9 mouse cellular contexts compared by ENCODE assay signal in the genomic region with DNA sequence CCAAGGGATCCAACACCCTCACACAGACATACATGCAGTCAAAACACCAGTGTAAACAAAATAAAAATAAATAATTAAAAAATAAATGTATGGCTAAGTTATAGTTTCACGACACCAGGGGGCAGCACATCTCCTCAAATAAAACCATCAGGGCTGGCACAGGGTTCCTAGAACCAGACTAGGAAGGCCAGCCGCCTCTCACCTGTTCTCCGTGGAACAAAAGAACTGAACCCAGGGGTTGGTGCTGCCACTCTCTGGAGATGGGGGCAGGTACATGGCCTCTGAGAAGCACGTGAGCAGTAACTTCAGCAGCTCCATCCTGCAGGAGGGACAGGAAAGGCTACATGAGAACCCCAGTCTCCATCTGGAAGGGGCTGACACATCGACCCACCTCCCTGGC. TPM values are rescaled to one million over a fixed set of nuclear protein-coding genes. Genes with fewer than 3 reads are reported as not detected.
DNase-seq lines count a peak whose midpoint lies in the region; ATAC-seq lines count a peak whose summit lies in the region.
"Had no signal": no experiment of that assay in that cellular context is flagged by ENCODE, and none has a peak within 500 bp of the region (broad histone marks: within the 10 kb centered on the region; RNA-seq: fewer than 3 reads in every experiment).

No protein-coding gene starts in this region.

- no peaks in the 10 kb centered on the region for H3K36me3 ChIP-seq in kidney, embryonic 14.5 days (ENCODE audit: control insufficient read depth, insufficient read depth, low read length)
- no peaks in the 10 kb centered on the region for H3K36me3 ChIP-seq in lung, embryonic 15.5 days
- H3K36me3 ChIP-seq: embryonic facial prominence, embryonic 12.5 days had no signal

- no peak overlapping the region for H3K4me2 ChIP-seq in kidney, embryonic 14.5 days (replicated peaks; ENCODE audit: low read depth, low read length)
- H3K4me2 ChIP-seq in lung, embryonic 15.5 days, result peak overlapping the region; percentile 9; the same call in 1 of the 2 replicates
- H3K4me2 ChIP-seq: embryonic facial prominence, embryonic 12.5 days had no signal

- no peaks in the 10 kb centered on the region for H3K9me3 ChIP-seq in kidney, embryonic 14.5 days (ENCODE audit: control insufficient read depth, low read length)
- H3K9me3 ChIP-seq in lung, embryonic 15.5 days, result no peaks in the 10 kb centered on the region
- H3K9me3 ChIP-seq: embryonic facial prominence, embryonic 12.5 days had no signal

- DNase-seq in A20 (ENCODE audit: low read depth, low spot score) (peak; percentile 72), R1 (ENCODE audit: low read depth, low spot score) (peak; percentile 67)
- peak; percentile 35 for DNase-seq in gastrocnemius, postnatal 25 days
- peak; percentile 59 for DNase-seq in retina, adult 2 months (ENCODE audit: low read depth, low spot score)
- DNase-seq in thymus, postnatal 4 days, result peak; percentile 88

- H3K4me1 ChIP-seq in kidney, embryonic 14.5 days (ENCODE audit: control insufficient read depth, insufficient read depth, low read length), result peaks cover 3% of the 10 kb centered on the region; the same call in 1 of the 2 replicates
- peaks cover 13% of the 10 kb centered on the region for H3K4me1 ChIP-seq in lung, embryonic 15.5 days

- 12% methylated on average over 5 of the region's 5 CpGs for WGBS in kidney, embryonic 14.5 days
- 21% methylated on average over 5 of the region's 5 CpGs for WGBS in lung, embryonic 15.5 days

- H3K27me3 ChIP-seq in kidney, embryonic 14.5 days (ENCODE audit: control insufficient read depth, insufficient read depth, low read length), result peaks cover 4% of the 10 kb centered on the region; the same call in 1 of the 2 replicates
- H3K27me3 ChIP-seq in lung, embryonic 15.5 days, result peaks cover 25% of the 10 kb centered on the region; the same call in 1 of the 2 replicates

- H3K9ac ChIP-seq in kidney, embryonic 14.5 days (ENCODE audit: low read depth, low read length), result no peak overlapping the region
- H3K9ac ChIP-seq in lung, embryonic 15.5 days, result 0 out of 2 replicates have a peak overlapping the region, but pooled peaks have one; percentile 5
- H3K9ac ChIP-seq: embryonic facial prominence, embryonic 12.5 days had no signal

- H3K27ac ChIP-seq in kidney, embryonic 14.5 days (ENCODE audit: low read depth, low read length), result no peak overlapping the region
- H3K27ac ChIP-seq in lung, embryonic 15.5 days, result no peak overlapping the region; the same call in 1 of the 2 replicates
- H3K27ac ChIP-seq: embryonic facial prominence, embryonic 12.5 days had no signal

- ATAC-seq in common myeloid progenitor, adult 5-6 weeks (replicated peaks; ENCODE audit: low read depth, poor library complexity, severe bottlenecking), result peak; percentile 49; the same call in 1 of the 2 replicates
- peak; percentile 47; the same call in 1 of the 2 replicates for ATAC-seq in kidney, embryonic 14.5 days (ENCODE audit: low FRiP score, low TSS enrichment)
- ATAC-seq in lung, embryonic 15.5 days (ENCODE audit: borderline replicate concordance, extremely low read depth, low FRiP score, low TSS enrichment), result no peak

- H3K4me3 ChIP-seq in kidney, embryonic 14.5 days (ENCODE audit: low read length), result no peak overlapping the region
- H3K4me3 ChIP-seq in lung, embryonic 15.5 days, result no peak overlapping the region
- H3K4me3 ChIP-seq: embryonic facial prominence, embryonic 12.5 days had no signal

RNA-seq across cellular contexts. Expression of gene Hid1, which starts 9.1 kb away (rescaled TPM):
- total RNA-seq in common myeloid progenitor, adult 5-6 weeks (2017), result 1.9 TPM in 1 of 2 replicates, not detected in the other
- total RNA-seq in gastrocnemius, postnatal 25 days (2021), result 1 to 10 TPM; 1.4 to 2.8 TPM
- 2.3 and 4.4 TPM in 2 replicates for polyA plus RNA-seq in kidney, embryonic 14.5 days (2014; fragmentation: Nextera tagmentation; extraction: Ambion mirVana)
- 13.9 and 15.8 TPM in 2 replicates for polyA plus RNA-seq in lung, embryonic 15.5 days (2015; fragmentation: Nextera tagmentation; extraction: Ambion mirVana)

RNA-seq across cellular contexts. Expression of gene Cdr2l, which starts 23.2 kb away (rescaled TPM):
- 0.18 TPM in 1 of 2 replicates, not detected in the other for total RNA-seq in common myeloid progenitor, adult 5-6 weeks (2017)
- total RNA-seq in gastrocnemius, postnatal 25 days (2021), result 1 to 10 TPM; 3.1 to 4.0 TPM
- 11.5 and 13.0 TPM in 2 replicates for polyA plus RNA-seq in kidney, embryonic 14.5 days (2014; fragmentation: Nextera tagmentation; extraction: Ambion mirVana)
- 13.7 and 15.3 TPM in 2 replicates for polyA plus RNA-seq in lung, embryonic 15.5 days (2015; fragmentation: Nextera tagmentation; extraction: Ambion mirVana)

RNA-seq across cellular contexts. Expression of gene Otop3, which starts 23.9 kb away (rescaled TPM):
- total RNA-seq in common myeloid progenitor, adult 5-6 weeks (2017), result not detected in 2 replicates
- total RNA-seq in gastrocnemius, postnatal 25 days (2021), result not detected
- not detected in 2 replicates for polyA plus RNA-seq in kidney, embryonic 14.5 days (2014; fragmentation: Nextera tagmentation; extraction: Ambion mirVana)
- not detected in 2 replicates for polyA plus RNA-seq in lung, embryonic 15.5 days (2015; fragmentation: Nextera tagmentation; extraction: Ambion mirVana)
- polyA plus RNA-seq: embryonic facial prominence, embryonic 12.5 days had no signal

RNA-seq across cellular contexts. Expression of gene Ush1g, which starts 36.6 kb away (rescaled TPM):
- total RNA-seq in common myeloid progenitor, adult 5-6 weeks (2017), result not detected in 2 replicates
- total RNA-seq in gastrocnemius, postnatal 25 days (2021), result under 1 TPM; 0.56 to 0.97 TPM
- not detected in 2 replicates for polyA plus RNA-seq in kidney, embryonic 14.5 days (2014; fragmentation: Nextera tagmentation; extraction: Ambion mirVana)
- polyA plus RNA-seq in lung, embryonic 15.5 days (2015; fragmentation: Nextera tagmentation; extraction: Ambion mirVana), result not detected in 2 replicates

RNA-seq across cellular contexts. Expression of gene Mrpl58, which starts 45.1 kb away (rescaled TPM):
- 67.7 and 94.1 TPM in 2 replicates for total RNA-seq in common myeloid progenitor, adult 5-6 weeks (2017)
- total RNA-seq in gastrocnemius, postnatal 25 days (2021), result 10 to 100 TPM; 86.6 to 96.1 TPM
- 235 and 261 TPM in 2 replicates for polyA plus RNA-seq in kidney, embryonic 14.5 days (2014; fragmentation: Nextera tagmentation; extraction: Ambion mirVana)
- polyA plus RNA-seq in lung, embryonic 15.5 days (2015; fragmentation: Nextera tagmentation; extraction: Ambion mirVana), result 204 and 222 TPM in 2 replicates

Comparison
In these comparisons a context has a peak if more than half of its experiments do, and no peak if none do; other contexts are left out.
1. DNase-seq: peak in every context shown above with its lines; median percentile 88 in thymus, postnatal 4 days; 72 in A20; 67 in R1; 59 in retina, adult 2 months; 35 in gastrocnemius, postnatal 25 days.